Mouse (Mus musculus) embryonic fibroblast, embryonic 13.5 days (primary cell): ENCODE data around the gene Mki67.

Experiments
- CTCF ChIP-seq: IDR thresholded peaks from 2 replicates; pipeline ENCODE4 v1.5.1; 2011; ENCODE audit warnings: mild to moderate bottlenecking, control low read depth, low read length, moderate library complexity, borderline replicate concordance; ENCODE audit not compliant: insufficient read depth
- POLR2A ChIP-seq: IDR thresholded peaks from 2 replicates; pipeline ENCODE4 v1.6.1; 2011; ENCODE audit warnings: low read depth, mild to moderate bottlenecking, control low read depth, low read length, moderate library complexity

DNA sequence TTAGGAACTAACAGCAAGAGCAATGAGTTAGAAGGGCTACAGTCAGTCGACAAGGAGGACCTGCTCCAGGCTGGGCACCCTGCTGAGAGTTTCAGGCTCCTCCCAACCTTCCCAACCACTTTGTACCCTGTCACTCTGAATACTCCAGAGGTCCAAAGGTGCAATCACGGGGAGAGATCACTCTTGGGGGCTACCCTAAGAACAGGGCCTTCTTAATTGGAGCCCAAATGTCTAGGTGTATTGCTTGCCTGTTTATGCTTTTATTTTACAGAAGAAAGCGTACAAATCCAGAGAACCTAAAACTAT, 20.4 kb upstream of the Mki67 start:
- TF ChIP-seq CTCF (no peak), POLR2A (no peak)
